Mouse (Mus musculus) CH12.LX (cell line): ENCODE data around the gene Sult2a3.
"Not testable (repeated sequence)": the region's sequence is repeated elsewhere in the genome, so short reads cannot be mapped to it uniquely, and the experiment has no call there.

Source experiments
- CTCF ChIP-seq, 2 experiments: IDR thresholded peaks in 1 of 2; conservative IDR thresholded peaks in 1 of 2; 2 replicates each; pipeline ENCODE4 v1.5.1; 2011 to 2012; ENCODE audit warnings: low read depth in 2 of 2, low read length in 2 of 2, improper control_type of control experiment in 1 of 2, inconsistent platforms in 1 of 2, mild to moderate bottlenecking in 1 of 2, moderate library complexity in 1 of 2
- EP300 ChIP-seq: IDR thresholded peaks from 2 replicates; pipeline ENCODE4 v1.6.1; 2011; ENCODE audit warnings: low read length, improper control_type of control experiment
- GABPA ChIP-seq: IDR thresholded peaks from 2 replicates; pipeline ENCODE4 v1.6.1; 2012; ENCODE audit warnings: low read depth, low read length, improper control_type of control experiment, inconsistent platforms; ENCODE audit not compliant: insufficient replicate concordance
- MAX ChIP-seq: IDR thresholded peaks from 2 replicates; pipeline ENCODE4 v1.6.1; 2011; ENCODE audit warnings: low read length, improper control_type of control experiment
- POLR2A ChIP-seq: IDR thresholded peaks from 2 replicates; pipeline ENCODE4 v1.6.1; 2011; ENCODE audit warnings: low read depth, mild to moderate bottlenecking, improper control_type of control experiment, low read length
- RCOR1 ChIP-seq: conservative IDR thresholded peaks from 2 replicates; pipeline ENCODE4 v1.6.1; 2012; ENCODE audit warnings: low read depth, mild to moderate bottlenecking, inconsistent platforms, low read length, improper control_type of control experiment

DNA sequence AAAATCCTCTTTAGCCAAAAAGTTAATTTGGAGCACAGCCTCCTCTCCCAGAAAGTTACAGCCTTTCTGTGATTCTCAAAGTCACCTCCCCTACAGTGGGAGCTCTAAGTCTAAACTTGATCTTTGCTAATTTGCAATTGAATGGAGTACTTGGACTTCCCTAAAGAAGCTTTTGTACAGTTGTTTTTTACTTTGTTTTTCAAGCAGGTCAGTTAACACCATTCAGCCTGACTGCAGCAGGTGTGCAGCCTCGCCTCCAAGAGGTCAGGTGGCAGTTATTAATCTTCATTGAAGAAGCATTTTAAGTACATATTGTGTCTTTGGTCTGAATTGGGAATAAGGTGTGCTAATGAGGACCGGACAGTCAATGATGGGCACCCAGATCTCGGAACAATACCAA is 3.0 kb downstream of the Sult2a3 start:
- TF ChIP-seq RCOR1; CTCF (conservative IDR thresholded peaks at IDR 0.05 in 1 of 2, IDR thresholded peaks at IDR 0.05 in 1 of 2; ENCODE audit: low read depth in 2 of 2, low read length in 2 of 2); POLR2A; MAX; GABPA; EP300: not testable (repeated sequence)
